Mouse (Mus musculus) erythroblast, adult 5-6 weeks (primary cell): ENCODE measurements at regions not wholly inside any gene's neighbourhood (a gene's known extent, or its start where the extent isn't known, plus 50 kb on each side); places are given as distances from the start of the nearest gene placed in this dataset.

ENCODE experiments used
- ATAC-seq: replicated peaks from 2 replicates; pipeline ENCODE4 v1.8.0; 2016; ENCODE audit warnings: moderate number of reproducible peaks, mild to moderate bottlenecking, moderate TSS enrichment, inconsistent platforms; ENCODE audit not compliant: poor library complexity, low FRiP score, severe bottlenecking

DNA sequence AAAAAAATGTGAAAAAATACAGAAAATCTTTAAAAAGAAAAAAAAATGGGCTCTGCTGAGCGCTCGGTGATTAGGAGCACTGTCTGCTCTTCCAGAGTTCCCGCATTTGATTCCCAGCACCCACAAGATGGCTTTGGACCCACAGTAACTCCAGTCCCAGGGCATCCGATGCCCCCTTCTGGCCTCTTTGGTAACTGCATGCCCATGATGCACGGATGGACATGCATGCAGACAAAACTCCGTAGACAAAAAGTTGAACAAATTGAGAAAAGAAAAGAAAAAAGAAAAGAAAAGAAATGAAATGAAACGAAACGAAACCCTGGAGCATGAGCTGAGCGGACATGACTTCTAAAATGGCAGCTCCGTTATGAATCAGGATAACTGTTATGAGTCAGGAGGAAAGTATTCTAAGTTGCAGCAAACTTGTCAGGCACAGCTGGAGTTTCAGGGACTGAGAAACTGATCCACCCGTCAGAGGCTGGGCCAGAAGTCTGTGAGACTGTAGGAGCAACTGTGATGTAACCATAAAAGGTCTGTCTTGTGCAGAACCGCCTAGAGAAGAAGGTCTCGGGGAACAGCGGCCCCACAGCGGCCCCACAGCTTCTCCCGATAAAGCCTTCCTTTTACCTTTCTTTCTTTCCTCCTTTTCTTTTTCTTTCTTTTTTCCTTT, 102.3 kb upstream of the Ubr2 start:
- ATAC-seq, result no peak

DNA sequence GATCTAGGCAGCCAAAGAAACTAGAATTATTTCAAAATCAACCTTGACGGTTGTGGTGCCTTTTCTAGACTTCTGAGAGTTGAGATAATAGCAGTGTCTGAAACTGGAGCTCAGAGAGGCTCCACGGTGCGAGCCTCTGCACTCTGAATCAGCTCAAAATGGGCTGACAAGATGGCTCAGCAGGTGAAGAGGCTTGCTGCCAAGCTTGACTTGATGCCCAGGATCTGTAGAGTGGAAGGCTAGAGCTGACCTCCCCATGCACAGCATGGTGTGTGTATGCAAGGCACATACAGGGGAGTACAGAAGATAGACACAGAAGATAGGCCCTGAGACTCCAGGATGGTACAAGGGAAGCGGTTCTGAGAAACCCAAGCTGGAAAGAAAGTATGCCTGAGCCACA, 100.5 kb upstream of the Ubr2 start:
- ATAC-seq, result no peak

DNA sequence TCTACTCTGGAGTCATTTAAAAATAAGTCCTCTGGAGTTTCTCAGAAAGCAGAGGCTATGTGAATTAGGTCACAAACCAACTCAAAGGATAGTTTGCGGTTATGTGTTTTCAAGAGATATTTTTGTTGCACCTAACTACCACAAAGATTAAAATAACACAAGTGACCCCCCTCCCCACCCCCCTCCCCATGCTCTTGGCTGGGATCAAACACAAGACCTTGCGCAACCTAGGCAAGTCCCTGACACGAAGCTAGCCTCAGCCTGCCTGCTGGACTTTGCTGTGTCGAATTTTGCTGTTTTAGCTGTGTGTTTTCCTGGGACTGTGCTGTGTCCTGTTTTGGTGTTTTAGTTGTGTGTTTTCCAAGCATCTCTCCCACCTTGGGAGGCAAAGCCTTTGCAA, 94.0 kb upstream of the Ubr2 start:
- ATAC-seq, result no peak

DNA sequence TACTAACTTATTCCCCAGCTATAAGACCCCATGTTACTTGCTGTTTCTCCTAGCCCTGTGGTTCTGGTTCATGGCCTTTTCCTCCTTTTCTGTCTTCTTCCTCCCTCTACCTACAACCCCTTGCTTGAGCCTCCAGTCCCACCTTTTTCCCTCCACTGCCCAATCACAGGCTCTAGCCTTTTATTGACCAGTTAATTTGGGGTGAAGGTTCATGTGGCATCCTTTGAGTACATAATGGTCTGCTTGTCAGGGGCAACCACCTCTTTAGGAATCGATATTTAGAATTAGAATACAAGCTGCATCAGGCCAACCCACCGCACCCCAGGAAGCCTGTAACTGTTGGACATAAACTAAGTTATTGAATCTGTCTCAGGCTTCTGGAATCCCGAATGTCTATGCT, 84.8 kb upstream of the Ubr2 start:
- no peak for ATAC-seq

DNA sequence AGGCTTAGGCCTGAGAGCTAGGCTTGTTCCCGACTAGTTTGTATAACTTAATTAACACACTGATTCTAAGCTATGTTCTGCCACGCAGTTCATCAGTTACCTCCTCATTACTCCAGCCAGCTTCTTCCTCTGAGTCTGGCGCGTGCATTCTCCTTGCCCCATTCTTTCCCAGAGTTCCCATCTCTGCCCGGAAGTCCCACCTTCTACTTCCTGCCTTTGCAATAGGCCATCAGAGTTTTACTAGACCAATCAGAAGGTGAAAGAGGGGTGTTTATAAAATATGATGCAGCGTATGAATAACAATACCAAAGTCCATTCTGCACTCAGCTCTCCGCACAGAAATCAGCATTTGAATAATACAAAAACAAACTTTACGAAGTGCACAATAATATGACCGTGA, 81.7 kb upstream of the Ubr2 start:
- ATAC-seq, result no peak

DNA sequence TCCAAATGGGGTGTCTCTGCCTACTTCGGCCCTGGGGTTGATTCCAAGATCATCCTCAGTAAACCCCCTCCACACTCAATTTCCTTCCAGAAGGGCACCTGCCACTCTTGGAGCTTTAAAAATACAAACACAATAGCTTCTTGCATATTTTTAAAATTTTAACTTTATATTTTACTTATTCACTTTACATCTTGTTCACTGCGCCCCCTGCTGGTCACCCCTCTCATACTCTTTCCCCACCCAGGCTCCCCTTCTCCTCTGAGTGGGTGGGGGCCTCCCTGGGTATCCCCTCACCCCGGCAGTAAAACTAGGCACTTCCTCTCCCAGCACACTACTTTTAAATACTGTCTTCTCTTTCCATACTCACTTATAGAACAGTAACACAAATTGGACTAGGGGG, 79.4 kb upstream of the Ubr2 start:
- ATAC-seq, result no peak

DNA sequence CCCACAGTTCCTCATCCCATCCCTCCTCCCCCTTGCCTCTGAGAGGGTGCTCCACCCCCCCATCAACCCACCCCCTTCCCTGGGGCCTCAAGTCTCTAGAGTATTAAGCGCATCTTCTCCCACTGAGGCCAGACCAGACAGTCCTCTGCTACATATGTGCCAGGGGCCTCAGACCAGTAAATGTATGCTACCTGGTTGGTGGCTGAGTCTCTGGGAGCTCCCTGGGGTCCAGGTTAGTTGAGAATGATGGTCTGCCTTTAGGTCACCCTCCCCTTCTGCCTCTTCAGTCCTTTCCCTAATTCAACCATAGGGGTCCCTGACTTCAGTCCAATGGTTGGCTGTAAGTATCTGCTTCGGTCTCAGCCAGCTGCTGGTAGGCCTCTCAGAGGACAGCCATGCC, 58.9 kb upstream of the Ubr2 start:
- no peak for ATAC-seq

DNA sequence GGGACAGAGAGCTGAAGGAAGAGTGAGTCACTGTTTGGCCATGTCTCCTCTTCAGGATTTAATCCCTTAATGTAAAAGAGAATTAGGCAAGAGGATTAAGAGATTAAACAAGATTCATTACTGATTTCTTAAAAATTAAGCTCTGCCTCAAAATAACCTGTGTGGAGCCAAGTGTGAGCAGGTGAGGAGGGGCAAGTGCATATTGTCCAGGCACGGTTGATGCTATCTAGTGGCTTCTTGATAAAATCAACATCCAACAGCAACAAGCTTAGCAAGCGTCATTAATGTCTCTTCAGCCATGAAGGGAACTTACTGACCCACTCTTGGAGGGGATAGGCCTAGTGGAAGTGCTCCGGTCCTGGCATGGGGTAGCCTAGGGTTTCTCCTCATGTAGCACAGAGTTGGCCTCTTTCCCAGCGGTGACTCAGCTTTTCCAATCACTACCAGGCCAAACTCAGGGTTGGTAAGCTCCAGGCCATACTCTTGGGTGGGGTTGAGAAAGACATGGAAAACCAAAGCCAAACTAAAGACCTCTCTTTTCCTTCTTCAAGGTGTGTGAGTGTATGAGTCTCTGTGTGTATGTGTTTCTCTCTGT, 55.0 kb upstream of the Ubr2 start:
- no peak for ATAC-seq

DNA sequence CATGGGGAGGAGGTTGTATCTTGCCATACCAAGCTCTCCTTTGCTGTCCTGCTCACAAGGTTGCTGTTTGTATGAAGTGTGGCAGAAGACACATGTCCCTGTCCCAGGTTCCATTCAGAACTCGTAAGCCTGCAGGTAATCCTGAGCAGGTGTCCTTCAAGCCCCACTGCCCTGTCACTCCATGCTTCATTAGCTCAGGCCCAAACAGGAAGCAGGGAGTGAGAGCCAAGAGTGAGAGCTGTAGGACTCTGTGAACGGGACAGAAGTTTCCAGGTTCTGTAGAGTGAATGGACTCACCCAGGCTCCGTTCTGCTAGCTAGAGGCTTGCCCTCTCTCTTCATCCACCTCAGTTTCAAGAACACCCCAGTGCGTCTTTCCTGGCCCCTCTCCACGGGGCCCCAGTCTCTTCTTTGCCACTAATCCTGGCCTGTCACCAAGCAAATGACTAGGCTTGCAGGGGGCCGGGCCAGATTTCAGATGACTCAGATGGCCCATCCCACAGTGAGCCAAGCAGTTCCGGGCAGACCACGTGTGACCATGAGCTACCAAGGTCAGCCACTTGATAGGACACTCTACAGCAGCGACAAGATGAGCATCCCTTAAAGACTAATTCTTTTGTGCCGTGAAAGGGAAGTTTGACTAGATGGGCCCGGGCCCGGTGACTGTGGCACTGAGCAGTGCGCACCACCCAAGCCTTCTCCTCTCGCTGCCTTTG, 54.4 kb upstream of the Ubr2 start:
- no peak for ATAC-seq

DNA sequence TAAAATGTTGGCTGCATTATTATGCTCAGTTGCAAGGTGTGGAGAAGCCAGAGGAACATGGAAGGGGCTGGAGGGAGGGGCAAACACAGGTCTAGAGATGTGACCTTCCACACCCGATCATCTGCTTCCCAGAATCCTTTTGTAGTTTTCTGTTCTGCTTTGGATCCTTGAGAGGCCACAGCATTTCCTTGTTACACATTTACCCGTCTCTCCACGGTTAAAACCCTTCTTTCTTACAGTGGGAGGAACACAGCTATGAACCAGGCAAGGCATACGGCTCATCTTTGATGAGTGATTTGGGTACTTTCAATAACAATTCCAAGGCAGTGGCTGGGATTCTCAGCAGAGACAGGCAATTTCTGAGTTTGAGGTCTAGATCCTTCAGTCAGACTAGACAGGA, 53.6 kb upstream of the Ubr2 start:
- no peak for ATAC-seq

DNA sequence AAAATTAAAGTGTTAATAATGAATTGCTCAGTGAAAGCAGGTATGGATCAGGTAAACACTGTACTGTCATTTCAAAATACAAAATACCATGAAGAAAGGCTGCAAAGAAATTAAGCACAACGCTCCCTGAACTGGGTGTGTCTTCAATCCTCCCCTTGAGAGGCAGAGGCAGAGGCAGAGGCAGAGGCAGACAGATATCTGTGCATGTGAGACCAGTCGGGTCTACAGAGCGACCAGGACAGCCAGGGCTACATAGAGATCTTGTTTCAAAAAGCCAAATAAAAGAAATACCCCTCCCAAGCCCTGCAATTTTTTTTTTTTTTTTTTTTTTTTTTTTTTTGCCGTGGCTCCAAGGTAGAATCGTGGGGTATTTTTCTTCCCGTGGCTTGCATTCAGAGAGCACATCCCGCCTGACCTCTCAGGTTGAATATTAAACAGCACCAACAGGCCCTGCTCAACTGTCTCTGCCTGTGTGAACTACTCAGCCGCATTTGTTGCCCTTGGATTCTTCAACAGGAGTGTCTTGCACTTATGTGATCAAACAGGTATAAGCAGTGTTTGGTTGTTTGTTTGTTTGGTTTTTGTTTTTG, 50.8 kb upstream of the Ubr2 start:
- no peak for ATAC-seq
